Mouse (Mus musculus): ENCODE measurements around the gene Fgd3.

Fgd3 gene

DNA sequence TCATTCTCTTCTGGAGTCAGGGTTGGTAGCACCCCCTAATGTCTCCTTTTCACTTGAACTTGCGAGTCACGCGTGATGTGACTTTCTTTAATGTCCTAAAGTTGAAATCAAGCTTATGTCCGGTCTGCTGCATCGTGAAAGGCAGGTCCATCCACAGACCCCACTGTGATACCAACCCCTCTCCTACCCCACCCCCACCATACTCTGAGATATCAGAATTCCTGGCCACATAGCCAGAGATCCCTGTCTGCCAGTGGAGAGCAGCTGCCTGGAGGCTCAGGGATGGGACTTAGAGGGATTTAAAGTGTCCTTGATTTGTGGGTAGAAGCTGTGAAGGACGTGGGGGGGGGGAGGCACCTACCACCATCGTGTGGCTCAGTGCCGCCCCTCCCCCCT is 71.6 kb downstream of the Fgd3 start, which contains the start of gene Susd3:
Susd3 (minus strand) TSS at position 240 of the 396 bp plus-strand sequence.
- DNase-seq (ENCODE audit: low spot score in 2 of 2): no peak

DNA sequence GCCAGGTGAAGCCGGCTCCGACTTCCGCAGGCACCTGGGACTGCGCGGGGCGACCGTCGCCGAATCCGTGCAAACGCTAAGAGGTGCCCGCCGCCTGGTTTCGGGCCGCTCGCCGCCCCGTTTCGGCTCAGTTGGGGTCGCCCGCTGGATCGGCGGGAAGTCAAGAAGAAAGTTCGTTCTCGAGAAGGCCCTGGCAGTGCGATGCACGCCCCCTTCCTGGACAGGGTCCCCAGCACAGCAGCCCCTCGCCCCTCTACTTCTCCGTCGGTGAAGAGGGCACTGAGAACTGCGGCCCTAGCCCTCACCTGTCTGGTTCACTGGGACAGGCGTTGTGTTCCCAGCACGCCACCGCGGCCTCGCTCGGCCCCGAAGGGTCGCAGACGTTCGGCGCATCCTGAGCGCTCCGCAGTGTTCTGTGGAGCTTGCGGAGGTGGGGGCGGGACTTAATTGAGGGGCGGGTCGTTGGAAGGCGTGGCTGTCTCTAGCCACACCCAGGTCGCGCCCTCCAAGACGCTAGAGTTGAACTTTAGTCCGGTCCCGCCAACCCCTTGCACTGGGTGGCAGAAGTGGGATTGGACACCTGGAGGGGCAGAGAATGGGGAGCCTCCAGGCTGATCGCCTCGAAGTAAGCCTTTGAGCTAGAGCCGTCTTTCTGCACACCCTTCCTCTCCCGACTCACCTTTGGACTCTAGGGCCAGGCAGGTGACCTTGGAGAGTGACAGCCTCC is 72.2 kb downstream of the Fgd3 start:
- DNase-seq (ENCODE audit: low spot score in 2 of 2): no peak

DNA sequence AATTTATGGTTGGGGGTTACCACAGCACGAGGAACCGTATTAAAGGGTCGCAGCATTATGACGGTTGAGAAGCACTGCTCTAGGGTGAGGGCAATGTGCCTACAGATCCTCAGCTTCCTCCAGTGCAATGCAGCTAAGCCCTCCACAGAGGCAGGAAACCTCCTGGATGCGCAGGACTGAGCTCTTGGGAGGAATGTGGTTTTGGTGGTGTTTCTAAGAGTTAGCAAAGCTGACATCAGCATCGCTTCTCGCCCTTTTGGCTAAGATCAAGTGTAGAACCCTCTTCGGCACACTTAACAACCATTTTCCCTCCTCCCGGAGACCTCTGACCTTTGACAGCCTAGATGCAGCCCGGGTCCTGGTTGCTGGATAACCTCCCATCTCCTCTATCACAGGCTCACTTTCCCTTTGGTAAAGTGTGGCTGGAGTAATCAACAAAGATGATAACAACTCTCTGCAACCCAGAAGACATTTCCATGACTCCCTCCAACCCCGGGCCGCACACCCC is 72.8 kb downstream of the Fgd3 start:
- no peak for DNase-seq (ENCODE audit: low spot score in 2 of 2)

DNA sequence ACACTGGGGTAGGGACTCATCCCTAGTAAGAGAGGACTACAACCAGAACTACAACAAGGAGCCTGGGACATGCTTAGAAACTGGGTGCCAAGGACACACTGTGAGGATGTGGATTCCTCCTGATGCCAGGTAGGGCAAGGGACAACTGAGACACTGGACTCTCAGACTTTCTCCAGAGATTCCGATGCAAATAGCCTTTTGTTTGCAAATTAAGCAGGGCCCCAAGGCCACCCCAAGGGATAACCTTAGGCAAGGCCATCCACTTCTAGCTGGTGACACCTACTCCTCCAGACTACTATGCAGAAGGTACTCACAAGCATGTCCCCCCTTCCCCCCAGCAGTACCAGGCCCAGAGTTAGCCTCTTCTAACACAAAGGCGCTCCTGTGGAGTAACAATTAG is 73.5 kb downstream of the Fgd3 start:
- no peak for DNase-seq (ENCODE audit: low spot score in 2 of 2)

DNA sequence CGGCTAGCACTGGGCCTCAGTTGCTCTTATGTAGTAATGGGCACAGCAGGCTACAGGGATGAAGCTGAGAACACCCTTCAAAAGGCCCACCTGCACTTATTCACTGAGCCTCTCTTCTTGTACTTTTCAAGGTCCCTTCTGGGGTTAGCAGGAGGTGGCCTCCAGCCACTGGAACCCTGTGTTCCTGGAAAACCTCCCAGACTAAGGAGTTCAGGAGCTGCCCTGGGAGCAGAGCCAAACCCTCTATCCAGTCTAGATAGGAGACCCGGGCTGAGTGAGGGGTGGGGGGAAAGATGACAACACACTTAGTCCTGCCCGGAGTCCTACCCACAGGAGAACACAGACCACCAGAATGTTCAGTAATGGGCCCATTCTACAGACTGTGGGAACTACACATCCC is 74.1 kb downstream of the Fgd3 start:
- no peak for DNase-seq (ENCODE audit: low spot score in 2 of 2)

DNA sequence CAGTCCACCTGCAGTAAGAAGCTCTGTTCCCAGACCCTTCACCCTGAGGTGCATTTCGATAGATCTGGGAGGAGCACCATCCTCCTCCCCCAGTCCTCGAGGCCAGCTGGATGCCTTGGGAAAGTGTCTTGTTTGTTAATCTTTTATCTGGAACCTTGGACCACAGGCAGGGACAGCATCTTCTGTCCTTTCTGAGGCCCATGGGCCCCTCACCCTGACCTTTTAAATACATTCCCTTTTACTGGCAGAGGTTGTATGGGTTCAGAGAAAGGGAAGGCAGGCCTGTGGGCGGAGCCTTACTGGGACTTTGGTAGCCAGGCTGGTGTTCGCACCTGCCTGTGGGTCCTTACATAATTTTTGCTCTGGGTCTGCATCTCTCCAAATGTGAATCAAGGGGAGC is 74.9 kb downstream of the Fgd3 start:
- DNase-seq (ENCODE audit: low spot score in 2 of 2): no peak

DNA sequence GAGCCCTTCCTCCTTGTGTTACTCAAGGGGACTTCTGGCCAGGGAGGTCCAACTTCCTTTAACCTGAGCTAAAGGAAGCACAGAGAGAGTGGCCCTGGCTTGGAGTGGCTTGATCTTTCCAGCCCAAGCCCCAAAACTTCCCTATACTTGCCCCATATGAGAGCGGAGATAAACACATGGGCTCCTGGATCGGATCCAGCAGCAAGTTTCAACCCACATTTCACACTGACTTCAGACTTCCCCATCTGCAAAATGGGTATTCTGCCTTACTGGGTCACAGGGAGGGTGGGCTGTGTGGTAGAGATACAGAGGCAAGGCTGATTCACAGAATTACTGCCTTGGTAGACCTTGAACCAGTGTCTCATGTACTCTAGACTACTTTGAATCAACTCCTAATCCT is 76.6 kb downstream of the Fgd3 start:
- DNase-seq (ENCODE audit: low spot score in 2 of 2): no peak

DNA sequence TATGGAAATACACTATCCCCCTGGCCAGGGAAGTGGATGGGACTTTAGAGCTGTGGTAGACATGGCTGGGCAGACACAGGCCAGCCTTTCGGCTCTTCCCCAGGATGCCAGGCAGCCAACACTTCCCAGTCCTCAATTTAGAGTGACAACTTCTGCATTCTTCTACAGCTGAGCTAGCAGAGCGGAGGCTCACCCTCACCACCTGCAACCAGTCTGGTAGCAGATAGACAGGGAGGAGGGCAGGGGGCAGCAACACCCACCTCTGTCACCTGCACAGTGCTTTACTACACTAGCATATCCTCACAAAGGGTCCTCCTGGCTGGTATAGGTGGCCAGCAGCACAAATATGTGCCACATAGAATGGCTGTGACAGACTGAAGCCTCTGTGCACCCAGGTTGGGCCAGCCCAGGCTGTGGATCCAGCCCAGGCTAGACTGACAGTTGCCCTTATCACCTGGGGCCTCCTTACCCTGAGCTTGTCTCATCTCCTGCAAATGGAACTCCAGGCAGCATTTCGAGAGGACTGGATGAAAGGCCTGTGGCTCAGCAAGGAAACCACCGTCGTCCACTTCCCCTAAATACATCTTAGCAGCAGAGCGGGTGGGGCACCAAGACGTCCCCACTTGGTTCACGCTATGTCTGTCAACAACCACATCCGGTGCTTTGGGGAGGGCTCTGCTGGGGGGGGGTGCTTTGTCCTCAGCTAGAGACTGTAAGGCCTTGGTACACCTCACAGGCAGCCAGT is 77.6 kb downstream of the Fgd3 start:
- no peak for DNase-seq (ENCODE audit: low spot score in 2 of 2)

DNA sequence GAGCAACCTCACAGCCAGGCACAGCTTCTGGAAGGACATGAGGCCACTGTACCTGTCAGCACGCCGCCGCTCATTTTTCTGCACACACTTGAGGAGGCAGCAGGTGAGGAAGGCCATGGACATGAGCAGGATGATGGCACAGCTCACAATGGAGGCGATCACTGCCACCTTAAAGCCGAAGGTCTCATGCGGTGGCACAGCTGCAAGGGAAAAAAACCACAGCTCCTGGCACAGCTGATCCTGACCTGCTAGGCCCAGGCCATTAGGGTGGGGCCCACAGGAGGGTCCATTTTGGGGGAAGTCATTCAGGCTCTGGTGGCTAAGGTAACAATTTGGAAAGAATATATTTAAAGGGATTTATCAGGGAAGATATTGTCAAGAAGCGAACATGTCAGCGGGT is 81.4 kb downstream of the Fgd3 start:
- DNase-seq (ENCODE audit: low spot score in 2 of 2): no peak

DNA sequence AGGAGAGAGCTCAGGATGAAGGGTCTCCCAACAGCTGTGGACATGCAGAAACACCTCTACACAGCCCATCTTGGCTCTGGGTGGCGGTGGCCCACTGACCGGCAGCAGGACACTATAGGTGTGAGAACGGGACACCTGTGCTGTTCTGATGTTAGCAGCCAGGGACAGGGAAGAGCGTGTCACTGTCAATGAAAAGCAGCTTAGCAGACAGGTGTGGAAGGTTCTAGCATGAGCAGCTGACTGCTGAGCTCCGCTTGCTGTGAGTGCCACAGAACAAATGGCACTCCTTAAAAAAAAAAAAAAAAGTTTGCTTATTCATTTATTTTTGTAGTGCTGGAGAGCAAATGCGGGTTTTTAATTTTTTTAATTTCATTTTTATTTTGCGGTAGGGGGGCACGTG is 82.5 kb downstream of the Fgd3 start:
- no peak for DNase-seq (ENCODE audit: low spot score in 2 of 2)

DNA sequence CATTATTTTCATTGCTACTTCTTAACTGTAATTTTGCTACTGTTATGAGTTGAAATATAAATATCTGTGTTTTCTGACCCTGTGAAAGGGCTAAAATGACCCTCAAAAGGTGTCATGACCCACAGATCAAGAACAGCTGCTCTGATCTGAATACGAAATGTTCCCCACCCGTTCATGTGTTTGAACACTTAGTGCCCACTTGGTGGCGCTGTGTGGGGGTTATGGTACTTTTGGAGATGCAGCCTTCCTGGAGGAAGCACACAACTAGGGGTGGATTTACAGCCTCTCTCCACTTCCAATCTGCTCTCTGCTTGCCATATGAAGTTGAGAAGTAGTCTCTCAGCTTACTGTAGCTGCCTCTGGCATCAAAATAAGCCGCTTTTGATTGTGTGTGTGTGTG is 85.4 kb downstream of the Fgd3 start:
- DNase-seq (ENCODE audit: low spot score in 2 of 2): no peak

DNA sequence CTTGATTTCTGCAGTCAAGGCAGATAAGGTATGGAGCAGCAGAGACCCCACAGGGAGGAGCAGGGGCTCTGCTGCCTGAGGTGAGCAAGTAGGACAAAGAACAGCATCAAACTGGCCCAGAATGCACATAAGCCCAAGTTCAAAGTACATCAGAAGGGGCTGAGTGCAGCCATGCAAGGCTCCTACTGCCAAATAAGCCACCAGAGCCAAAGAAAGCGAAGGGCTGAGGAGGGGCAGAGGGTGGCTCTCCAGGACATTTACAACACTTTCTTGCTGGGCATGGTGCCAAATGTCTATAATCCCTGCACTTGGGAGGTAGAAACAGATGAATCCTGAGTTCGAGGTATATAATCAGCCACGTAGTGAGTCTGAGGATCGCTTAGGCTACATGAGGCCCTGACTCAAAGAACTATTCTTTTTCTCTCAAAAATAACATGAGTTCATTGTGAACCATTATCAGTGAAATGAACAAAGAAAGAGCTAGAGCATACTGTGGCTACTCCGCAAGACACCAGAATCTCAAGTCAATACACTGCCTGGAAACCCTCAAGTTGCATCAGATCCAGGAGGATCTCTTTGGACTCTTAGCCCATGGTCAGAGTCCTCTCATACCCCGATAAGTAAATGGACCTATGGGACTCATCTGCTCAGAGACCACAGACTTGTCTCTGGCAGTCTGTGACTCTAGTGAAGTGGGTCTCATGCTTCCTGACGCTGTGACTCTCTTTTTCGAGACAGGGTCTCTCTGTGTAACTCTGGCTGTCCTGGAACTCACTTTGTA is 86.1 kb downstream of the Fgd3 start:
- no peak for DNase-seq (ENCODE audit: low spot score in 2 of 2)

DNA sequence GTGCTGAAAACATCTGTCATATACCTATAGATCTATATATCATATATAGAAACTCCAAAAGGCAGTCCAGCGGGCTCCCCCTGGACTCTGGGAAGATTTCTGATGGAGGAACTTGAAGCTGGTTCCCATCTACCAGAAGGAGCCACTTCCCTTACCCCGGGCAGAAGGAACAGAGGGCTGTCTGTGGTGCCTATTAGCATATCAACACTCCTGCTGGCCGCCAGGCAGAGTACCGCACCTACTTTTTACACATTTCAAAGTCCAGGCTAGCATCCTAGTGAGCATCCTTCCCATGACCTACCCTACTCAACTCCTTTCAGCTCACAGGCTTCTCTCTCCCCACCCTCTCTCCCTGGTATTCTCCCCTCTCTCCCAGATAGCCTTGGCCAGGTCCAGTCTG is 94.5 kb downstream of the Fgd3 start:
- DNase-seq (ENCODE audit: low spot score in 2 of 2): no peak

DNA sequence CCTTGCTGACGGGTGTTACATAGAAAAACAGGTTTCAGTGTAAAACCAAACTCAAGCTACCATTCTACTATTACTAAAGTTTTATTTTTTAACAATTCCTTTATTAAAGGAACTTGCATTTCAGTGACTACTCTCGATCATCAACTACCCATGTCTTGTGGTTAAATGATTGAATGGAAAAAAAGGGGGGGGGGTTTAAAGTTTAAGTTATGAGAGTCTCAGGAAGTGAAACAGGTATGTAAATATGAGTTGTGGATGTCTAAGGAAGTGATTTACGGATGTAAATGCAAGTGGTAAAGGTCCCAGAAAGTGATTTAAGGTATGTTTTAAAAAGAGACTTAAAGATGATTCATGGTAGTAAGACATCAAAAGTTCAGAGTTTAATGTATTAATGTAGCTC is 95.0 kb downstream of the Fgd3 start:
- no peak for DNase-seq (ENCODE audit: low spot score in 2 of 2)

DNA sequence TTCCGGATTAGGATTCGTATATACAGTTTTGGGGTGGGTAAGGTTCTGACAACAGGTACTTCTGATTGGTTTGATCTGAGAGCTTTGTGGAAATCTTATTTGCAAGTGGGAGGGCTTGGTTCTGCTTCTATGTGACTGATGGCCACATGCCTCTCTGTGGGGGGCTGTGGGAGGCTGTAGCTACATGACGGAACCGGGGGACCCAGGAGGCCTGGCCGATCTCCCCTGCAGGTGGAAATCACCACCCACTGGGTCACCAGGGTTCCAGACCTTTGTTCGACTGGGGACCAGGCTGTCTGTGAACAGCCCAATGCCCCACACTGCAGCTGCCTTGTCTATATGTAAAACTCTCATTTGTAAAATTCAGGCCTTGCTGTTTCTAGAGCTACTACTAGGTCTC is 95.4 kb downstream of the Fgd3 start:
- no peak for DNase-seq (ENCODE audit: low spot score in 2 of 2)

DNA sequence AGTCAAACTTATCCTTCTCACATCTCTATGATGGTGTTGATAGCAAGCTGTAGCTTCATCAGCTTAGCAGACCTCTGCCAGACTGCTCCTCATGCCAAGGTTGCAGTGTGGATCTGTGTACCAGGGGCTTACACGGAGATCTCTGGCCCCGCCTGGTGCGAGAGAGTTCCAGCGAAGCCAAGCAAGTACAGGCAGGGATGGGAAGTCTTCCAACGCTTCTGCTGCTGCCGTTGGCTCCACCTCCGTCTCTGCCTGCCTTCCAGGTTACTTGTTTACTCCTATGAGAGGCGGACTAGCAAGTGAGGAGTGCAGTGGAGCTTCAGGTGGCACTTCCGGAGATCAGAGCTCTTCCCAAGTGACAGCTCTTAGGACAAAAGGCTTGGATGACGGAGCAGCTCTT is 95.8 kb downstream of the Fgd3 start:
- DNase-seq (ENCODE audit: low spot score in 2 of 2): no peak

DNA sequence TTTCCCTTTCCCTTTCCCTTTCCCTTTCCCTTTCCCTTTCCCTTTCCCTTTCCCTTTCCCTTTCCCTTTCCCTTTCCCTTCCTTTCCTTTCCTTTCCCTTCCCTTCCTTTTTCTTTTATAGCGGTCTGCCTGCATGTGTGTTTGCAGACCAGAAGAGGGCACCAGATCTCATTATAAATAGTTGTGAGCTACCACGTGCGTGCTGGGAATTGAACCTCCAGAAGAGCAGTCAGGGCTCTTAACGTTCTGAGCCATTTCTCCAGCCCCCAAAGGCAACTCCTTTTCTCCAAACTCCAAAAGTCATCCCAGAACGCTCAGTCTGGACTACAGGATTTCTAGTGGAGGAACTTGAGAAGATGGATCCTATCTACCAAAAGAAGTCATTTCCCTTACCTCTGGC is 99.2 kb downstream of the Fgd3 start:
- DNase-seq (ENCODE audit: low spot score in 2 of 2): no peak

DNA sequence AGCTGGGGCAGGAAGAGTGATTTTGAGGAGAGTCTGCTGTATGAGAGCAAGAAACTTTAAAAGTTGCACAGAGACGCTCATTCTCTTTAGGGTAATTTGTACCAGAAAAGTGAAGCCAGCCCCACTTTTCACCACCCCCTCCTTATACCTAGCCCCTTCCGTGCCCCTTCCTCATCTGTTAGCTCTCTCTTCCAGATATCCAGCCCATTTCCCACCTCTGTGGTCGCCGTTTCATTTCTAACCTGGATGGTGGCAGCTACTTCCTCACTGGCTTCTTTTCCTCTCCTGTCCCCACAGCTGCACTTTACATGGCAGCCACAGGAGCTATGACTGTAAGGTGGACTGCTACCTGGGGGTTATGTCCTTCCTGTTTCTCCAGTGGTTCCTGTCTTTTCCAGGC is 100.7 kb downstream of the Fgd3 start:
- no peak for DNase-seq (ENCODE audit: low spot score in 2 of 2)

DNA sequence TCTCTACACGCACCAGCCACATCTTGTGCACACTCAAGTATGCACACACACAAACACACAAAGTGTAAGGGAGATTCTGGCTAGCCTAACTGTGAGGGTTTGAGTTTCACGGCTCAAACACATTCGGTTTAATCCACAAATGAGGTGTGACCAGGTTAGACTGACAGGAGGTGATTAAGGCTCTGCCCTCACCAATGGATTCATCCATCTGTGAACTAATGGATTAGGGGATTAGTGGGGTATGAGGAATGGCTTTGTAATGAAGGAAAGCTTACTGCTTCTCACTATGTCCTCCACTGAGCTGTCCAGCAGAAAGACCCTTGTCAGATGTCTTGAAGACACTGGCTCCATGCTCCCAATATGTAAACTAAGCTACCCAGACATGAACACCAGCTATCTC is 101.5 kb downstream of the Fgd3 start:
- DNase-seq (ENCODE audit: low spot score in 2 of 2): no peak

DNA sequence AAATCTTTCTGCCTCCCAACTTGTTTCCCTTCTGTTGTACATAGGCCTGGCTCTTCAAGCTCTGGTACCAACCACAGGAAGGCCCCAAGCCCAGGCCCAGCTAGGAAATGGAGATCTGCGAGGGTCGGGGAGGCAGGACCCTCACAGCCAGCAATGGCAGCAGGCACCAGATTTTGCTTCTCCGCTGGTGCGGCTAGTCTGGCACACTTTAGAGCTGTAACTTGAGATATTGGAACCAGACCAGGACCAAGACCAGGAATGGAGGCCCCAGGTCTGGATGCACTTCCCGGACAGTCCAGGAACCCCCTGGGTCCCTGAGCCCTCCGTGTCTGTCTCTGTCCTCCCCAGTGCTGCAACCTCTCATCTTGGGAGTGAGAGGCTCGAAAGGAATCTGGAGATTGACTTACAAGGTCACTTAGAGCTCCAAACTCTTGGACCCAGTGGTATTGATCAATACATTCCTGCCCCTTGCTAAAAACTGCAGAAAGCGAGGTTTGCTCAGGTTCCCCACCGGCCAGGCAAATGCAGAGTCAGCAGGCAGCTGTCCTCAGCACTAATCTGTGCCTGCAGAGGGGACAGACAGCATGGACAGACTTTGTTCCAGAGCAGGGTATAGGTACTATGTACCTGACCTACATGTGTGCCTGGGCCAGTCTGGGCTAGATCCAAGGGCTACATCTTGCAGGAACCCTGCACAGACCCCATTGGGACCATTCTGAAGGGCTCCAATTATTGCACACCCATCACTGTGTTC is 103.1 kb downstream of the Fgd3 start:
- no peak for DNase-seq (ENCODE audit: low spot score in 2 of 2)

DNA sequence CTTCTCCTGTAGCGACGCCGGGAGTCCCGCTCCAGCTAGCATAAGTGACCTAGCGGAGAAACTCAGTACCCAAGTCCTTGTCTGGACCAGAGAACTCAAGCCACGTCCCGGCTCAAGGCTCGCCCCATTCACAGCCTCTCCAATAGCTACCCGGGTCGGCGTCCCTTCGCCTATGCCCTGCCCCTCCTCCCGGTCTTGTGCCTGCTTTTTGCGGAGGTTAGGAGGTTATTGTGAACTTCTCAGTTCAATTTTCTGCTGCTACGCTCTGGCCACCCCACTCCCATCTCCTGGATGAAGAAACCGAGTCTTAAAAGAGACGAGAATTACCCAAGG is 103.9 kb downstream of the Fgd3 start:
- DNase-seq (ENCODE audit: low spot score in 2 of 2): no peak
